Mouse (Mus musculus): ENCODE data around the gene Cacna1a. TPM values are rescaled to one million over a fixed set of nuclear protein-coding genes. Genes with fewer than 3 reads are reported as not detected.

Cacna1a gene
- polyA plus RNA-seq, 1 experiment from 2014 or later, result 6.6 TPM

GRCm38 (mm10) chr8:84687705-84688100 is 299.5 kb downstream of the Cacna1a start, which contains the start of gene Nacc1:
Gene Nacc1 (minus strand): TSS chr8:84687862.
- H3K27me3 ChIP-seq (ENCODE audit: insufficient read depth, low read length), result no peaks in the 10 kb centered on the region
- H3K27ac ChIP-seq, result peak within 1 kb of the TSS; percentile 95
- peak within 1 kb of the TSS; percentile 100 for H3K4me3 ChIP-seq (replicated peaks; ENCODE audit: low read depth, low read length)
- H3K9ac ChIP-seq (ENCODE audit: low read depth, low read length), result peak within 1 kb of the TSS; percentile 97
- 0 out of 2 replicates have a peak, but pooled peaks have one; percentile 7 for TF ChIP-seq CTCF (IDR thresholded peaks at IDR 0.05; ENCODE audit: low read depth)
- WGBS, result under 1% methylated on average over 30 of the region's 37 CpGs
- H3K36me3 ChIP-seq (ENCODE audit: insufficient read depth, low read length), result peaks cover 8% of the 10 kb centered on the region; the same call in 1 of the 2 replicates
- peak; percentile 97 for DNase-seq (ENCODE audit: low spot score)
- no peaks in the 10 kb centered on the region for H3K9me3 ChIP-seq (replicated peaks; ENCODE audit: low read length)
- peak within 1 kb of the TSS; percentile 82 for H3K4me2 ChIP-seq (ENCODE audit: low read length)
- peak; percentile 75 for ATAC-seq (replicated peaks; ENCODE audit: low FRiP score, low read depth)
- H3K4me1 ChIP-seq (replicated peaks; ENCODE audit: insufficient read depth, low read length), result peaks cover 27% of the 10 kb centered on the region

DNA sequence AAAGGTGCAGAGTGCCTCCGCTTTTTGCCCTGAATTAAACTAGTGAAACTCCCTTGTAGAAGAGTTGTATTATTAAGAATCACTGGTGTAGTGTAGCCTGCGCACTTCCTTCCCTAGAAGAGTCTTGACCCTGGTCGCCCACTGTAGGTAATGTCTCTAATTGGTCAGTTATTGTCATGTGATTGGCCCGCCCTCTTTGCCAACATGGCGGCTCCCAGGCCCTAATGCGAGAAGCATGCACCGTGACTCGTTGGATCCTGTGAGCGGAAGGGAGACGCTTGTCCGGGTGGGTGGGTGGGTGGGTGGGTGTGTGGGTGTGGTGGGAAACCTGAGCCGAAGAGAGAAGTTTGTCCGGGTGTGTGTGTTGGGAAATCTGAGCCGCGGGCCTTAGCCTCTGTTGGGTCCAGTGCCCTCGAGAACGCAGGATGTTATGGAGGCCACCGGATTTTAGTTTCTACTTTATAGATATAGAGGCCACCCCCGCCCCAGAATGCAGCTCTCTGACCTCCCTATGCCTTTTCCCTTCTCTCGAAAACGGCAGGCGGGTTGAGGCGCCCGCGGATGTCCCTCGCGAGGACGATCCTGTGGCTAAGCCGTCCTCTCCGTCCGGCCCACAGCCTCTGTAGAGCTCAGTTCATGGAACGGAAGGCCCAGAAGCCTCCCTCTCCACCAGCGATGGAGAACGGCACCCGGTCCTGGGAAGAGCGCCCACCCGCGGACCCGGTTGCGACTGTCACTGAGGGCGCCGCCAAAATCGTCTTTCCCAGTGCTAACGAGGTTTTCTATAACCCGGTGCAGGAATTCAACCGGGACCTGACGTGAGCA is 301.1 kb downstream of the Cacna1a start:
- DNase-seq (ENCODE audit: low spot score) (peak; percentile 97), ATAC-seq (replicated peaks; ENCODE audit: low FRiP score, low read depth) (peak; percentile 89)
- H3K4me3 ChIP-seq (replicated peaks; ENCODE audit: low read depth, low read length), result peak overlapping the region; percentile 77
- H3K27me3 ChIP-seq (ENCODE audit: insufficient read depth, low read length), result no peaks in the 10 kb centered on the region
- H3K4me1 ChIP-seq (replicated peaks; ENCODE audit: insufficient read depth, low read length), result peaks cover 27% of the 10 kb centered on the region
- H3K9me3 ChIP-seq (replicated peaks; ENCODE audit: low read length), result no peaks in the 10 kb centered on the region
- H3K4me2 ChIP-seq (ENCODE audit: low read length), result peak overlapping the region; percentile 87
- TF ChIP-seq CTCF (IDR thresholded peaks at IDR 0.05; ENCODE audit: low read depth), result peak; percentile 29; the same call in 1 of the 2 replicates
- peak overlapping the region; percentile 71 for H3K27ac ChIP-seq
- H3K9ac ChIP-seq (ENCODE audit: low read depth, low read length), result peak overlapping the region; percentile 78
- H3K36me3 ChIP-seq (ENCODE audit: insufficient read depth, low read length), result peaks cover 22% of the 10 kb centered on the region; the same call in 1 of the 2 replicates
- WGBS, result under 1% methylated on average over 47 of the region's 47 CpGs

Other genes with a start within 250 kb of the Cacna1a start
- gene Cc2d1a, start 240.5 kb upstream of the Cacna1a start, polyA plus RNA-seq (2015; fragmentation: Nextera tagmentation; extraction: Ambion mirVana), result 17.2 and 19.1 TPM in 2 replicates
- 1.3 and 1.6 TPM in 2 replicates for gene 4930432K21Rik, start 240.4 kb upstream of the Cacna1a start, polyA plus RNA-seq (2015; fragmentation: Nextera tagmentation; extraction: Ambion mirVana)
- 8.6 and 9.6 TPM in 2 replicates for gene Nanos3, start 203.2 kb upstream of the Cacna1a start, polyA plus RNA-seq (2015; fragmentation: Nextera tagmentation; extraction: Ambion mirVana)
- gene Zswim4, start 151.4 kb upstream of the Cacna1a start, polyA plus RNA-seq (2015; fragmentation: Nextera tagmentation; extraction: Ambion mirVana), result 10.5 and 11.0 TPM in 2 replicates
- 373 and 388 TPM in 2 replicates for gene D8Ertd738e, start 138.7 kb upstream of the Cacna1a start, polyA plus RNA-seq (2015; fragmentation: Nextera tagmentation; extraction: Ambion mirVana)
- gene Mri1, start 131.1 kb upstream of the Cacna1a start, polyA plus RNA-seq (2015; fragmentation: Nextera tagmentation; extraction: Ambion mirVana), result 80.4 and 81.6 TPM in 2 replicates
- gene Ccdc130, start 118.1 kb upstream of the Cacna1a start, polyA plus RNA-seq (2015; fragmentation: Nextera tagmentation; extraction: Ambion mirVana), result 17.4 and 20.2 TPM in 2 replicates